Mouse (Mus musculus): ENCODE data around the gene Gm10282.

DNA sequence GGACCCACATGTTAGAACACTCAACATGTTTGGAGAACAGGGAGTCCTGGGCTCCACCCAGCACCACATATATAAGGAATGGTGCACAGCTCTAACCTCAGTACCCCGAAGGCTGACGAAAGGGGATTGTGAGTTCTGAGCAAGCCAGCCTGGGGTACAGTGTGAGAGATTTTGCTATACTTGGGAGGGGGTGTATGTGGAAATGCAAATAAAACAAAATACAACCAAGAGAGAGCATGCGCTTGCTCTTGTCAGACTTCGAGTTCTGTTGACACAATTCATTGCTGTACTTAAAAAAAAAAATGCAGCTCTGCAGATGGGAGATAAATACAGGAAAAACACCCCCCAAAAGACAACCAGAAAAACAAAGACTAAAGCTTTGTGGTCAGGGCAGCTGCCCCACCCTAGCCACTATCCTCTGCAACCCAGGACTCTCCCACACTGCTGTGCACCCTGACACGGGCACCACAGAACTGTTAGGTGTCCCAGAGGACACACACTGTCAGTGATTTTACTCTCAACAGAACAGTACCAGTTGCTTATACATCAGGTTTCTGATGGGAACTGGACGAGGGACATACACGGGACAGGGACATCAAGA lies 46.4 kb upstream of the Gm10282 start:
- TF ChIP-seq CTCF (IDR thresholded peaks at IDR 0.05 in 2 of 3, conservative IDR thresholded peaks at IDR 0.05 in 1 of 3; ENCODE audit: control insufficient read depth in 1 of 3, insufficient read depth in 1 of 3, low read depth in 2 of 3, low read length in 3 of 3, poor library complexity in 1 of 3, severe bottlenecking in 1 of 3), result no peak
- no peak for TF ChIP-seq CHD2 (IDR thresholded peaks at IDR 0.05; ENCODE audit: low read length)
- no peak for TF ChIP-seq EP300 (IDR thresholded peaks at IDR 0.05; ENCODE audit: low read depth in 1 of 2, low read length in 2 of 2)
- TF ChIP-seq POLR2A (IDR thresholded peaks at IDR 0.05; ENCODE audit: control insufficient read depth in 1 of 2, insufficient read depth in 1 of 2, low read depth in 1 of 2, low read length in 2 of 2, poor library complexity in 1 of 2), result no peak
- TF ChIP-seq TAL1 (IDR thresholded peaks at IDR 0.05; ENCODE audit: low read length), result no peak
- no peak for TF ChIP-seq CHD1 (IDR thresholded peaks at IDR 0.05; ENCODE audit: low read depth, low read length)
- TF ChIP-seq MEF2A (IDR thresholded peaks at IDR 0.05; ENCODE audit: extremely low read depth, insufficient replicate concordance, low read depth, low read length, poor library complexity, severe bottlenecking), result no peak
- TF ChIP-seq MYC (IDR thresholded peaks at IDR 0.05; ENCODE audit: low read depth, low read length), result no peak
- TF ChIP-seq ELF1 (IDR thresholded peaks at IDR 0.05; ENCODE audit: low read depth, low read length), result no peak
- TF ChIP-seq GATA1 (IDR thresholded peaks at IDR 0.05; ENCODE audit: low read depth, low read length), result no peak
- no peak for TF ChIP-seq USF2 (IDR thresholded peaks at IDR 0.05; ENCODE audit: borderline replicate concordance in 1 of 2, insufficient read depth in 1 of 2, low read depth in 1 of 2, low read length in 2 of 2)
